Mouse (Mus musculus) G1E (cell line): ENCODE data around the gene Srebf1. TPM values are rescaled to one million over a fixed set of nuclear protein-coding genes. Genes with fewer than 3 reads are reported as not detected.

Experiments
- ATAC-seq: 2 replicates; pipeline ENCODE4 v1.8.0; 2016; ENCODE audit warnings: mild to moderate bottlenecking; ENCODE audit not compliant: insufficient number of reproducible peaks, poor library complexity, low FRiP score, severe bottlenecking; ENCODE audit errors: extremely low read depth
- DNase-seq: peaks from one replicate; pipeline ENCODE4 v3.0.0; 2012; ENCODE audit warnings: low spot score
- H3K27me3 ChIP-seq: 2 replicates; pipeline ENCODE4 v1.6.1; 2012; ENCODE audit warnings: mild to moderate bottlenecking, low read length, inconsistent platforms; ENCODE audit not compliant: insufficient read depth
- H3K36me3 ChIP-seq: replicated peaks from 2 replicates; pipeline ENCODE3; 2012; ENCODE audit warnings: mild to moderate bottlenecking, inconsistent platforms
- H3K4me1 ChIP-seq: 2 replicates; pipeline ENCODE4 v1.6.1; 2012; ENCODE audit warnings: low read depth, low read length, inconsistent platforms, mixed read lengths; ENCODE audit not compliant: insufficient read depth
- H3K4me3 ChIP-seq: 2 replicates; pipeline ENCODE4 v1.5.1; 2012; ENCODE audit warnings: low read depth, mild to moderate bottlenecking, inconsistent platforms, low read length, moderate library complexity, mixed read lengths
- H3K9me3 ChIP-seq: replicated peaks from 2 replicates; pipeline ENCODE4 v1.6.1; 2012; ENCODE audit warnings: inconsistent platforms
- CTCF ChIP-seq: IDR thresholded peaks from 2 replicates; pipeline ENCODE4 v1.5.1; 2012; ENCODE audit warnings: low read depth, low read length, inconsistent platforms, mixed read lengths
- GATA1 ChIP-seq: IDR thresholded peaks from 2 replicates; pipeline ENCODE4 v1.6.1; 2012; ENCODE audit warnings: borderline replicate concordance, low read length, inconsistent platforms, mixed read lengths
- GATA2 ChIP-seq: IDR thresholded peaks from 2 replicates; pipeline ENCODE4 v1.6.1; 2012; ENCODE audit warnings: low read depth, low read length, inconsistent platforms, borderline replicate concordance
- POLR2AphosphoS5 ChIP-seq: IDR thresholded peaks from 2 replicates; pipeline ENCODE4 v1.6.1; 2012; ENCODE audit warnings: low read depth, low read length, inconsistent platforms; ENCODE audit not compliant: insufficient replicate concordance
- TAL1 ChIP-seq: conservative IDR thresholded peaks from 2 replicates; pipeline ENCODE4 v1.6.1; 2012; ENCODE audit warnings: low read depth, low read length, inconsistent platforms, mixed read lengths
- polyA plus RNA-seq: library from polyadenylated mRNA; stranded (reverse); fragments of >175 nt; gene quantifications from 2 replicates; pipeline ENCODE4 v1.2.3, GENCODE M21; 2012
- total RNA-seq, 2 experiments: library from RNA; stranded (forward) in 1 of 2; stranded (reverse) in 1 of 2; fragments of 200-1000 nt in 1 of 2; fragments of >200 nt in 1 of 2; fragmentation: Nextera tagmentation in 1 of 2; gene quantifications; 2 replicates each; pipeline ENCODE4 v1.2.3; 2014 to 2017

Gene Srebf1
- total and polyA plus RNA-seq, 3 experiments: 66.8 to 276 (median 137) TPM

DNA sequence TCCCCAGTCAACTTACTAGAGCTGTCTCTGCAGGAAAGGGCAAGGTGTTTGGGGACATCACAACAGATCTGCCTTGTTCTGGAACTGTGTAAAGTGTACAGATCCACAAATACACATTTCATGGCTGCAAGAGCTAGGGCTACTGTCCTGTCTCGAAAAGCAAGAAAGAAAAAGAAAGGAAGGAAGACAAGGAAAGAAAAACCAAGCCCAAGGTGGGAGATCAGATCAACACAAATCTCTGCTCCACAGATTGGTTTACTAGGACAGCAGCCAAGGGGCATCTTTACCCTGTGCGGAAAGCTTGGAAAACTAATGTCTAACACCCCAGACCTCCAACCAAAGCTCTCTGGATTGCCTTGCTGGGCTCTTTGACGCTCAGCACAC, 304 bp downstream of the Srebf1 start:
- Histone ChIP-seq H3K27me3 (no peaks in the 10 kb centered on the region), H3K4me3 (peak overlapping the region; percentile 81), H3K9me3 (peaks cover 12% of the 10 kb centered on the region), H3K36me3 (peaks cover 26% of the 10 kb centered on the region), H3K4me1 (peaks cover 72% of the 10 kb centered on the region)
- TF ChIP-seq GATA1 (no peak), GATA2 (no peak), POLR2AphosphoS5 (no peak), TAL1 (no peak), CTCF (no peak)
- DNase-seq (no peak), ATAC-seq (no peak)

DNA sequence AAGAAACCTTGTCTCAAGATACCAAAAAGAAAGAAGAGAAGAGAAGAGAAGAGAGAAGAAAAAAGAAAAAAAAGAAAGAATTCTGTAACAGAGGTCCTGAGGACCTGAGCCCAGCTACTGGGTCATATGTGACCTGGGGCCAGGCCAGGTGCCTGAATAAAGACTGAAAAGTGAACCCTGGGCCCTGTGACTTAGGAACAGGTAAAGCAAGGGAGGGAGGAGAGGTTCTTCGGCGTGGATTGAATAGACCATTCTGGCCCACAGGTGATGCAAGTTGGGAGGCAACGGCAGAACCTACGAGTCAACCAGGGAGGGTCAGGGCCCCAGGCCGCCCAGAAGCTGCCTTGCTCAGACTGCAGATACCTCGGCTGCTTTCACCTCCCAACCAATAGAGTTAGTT, 956 bp downstream of the Srebf1 start:
- Histone ChIP-seq H3K4me1 (peaks cover 79% of the 10 kb centered on the region), H3K9me3 (peaks cover 12% of the 10 kb centered on the region), H3K27me3 (no peaks in the 10 kb centered on the region), H3K4me3 (peak overlapping the region; percentile 81), H3K36me3 (peaks cover 31% of the 10 kb centered on the region)
- no peak for TF ChIP-seq TAL1
- TF ChIP-seq CTCF: no peak
- TF ChIP-seq GATA1: no peak
- no peak for TF ChIP-seq GATA2
- TF ChIP-seq POLR2AphosphoS5: no peak
- no peak for ATAC-seq
- peak; percentile 49 for DNase-seq

DNA sequence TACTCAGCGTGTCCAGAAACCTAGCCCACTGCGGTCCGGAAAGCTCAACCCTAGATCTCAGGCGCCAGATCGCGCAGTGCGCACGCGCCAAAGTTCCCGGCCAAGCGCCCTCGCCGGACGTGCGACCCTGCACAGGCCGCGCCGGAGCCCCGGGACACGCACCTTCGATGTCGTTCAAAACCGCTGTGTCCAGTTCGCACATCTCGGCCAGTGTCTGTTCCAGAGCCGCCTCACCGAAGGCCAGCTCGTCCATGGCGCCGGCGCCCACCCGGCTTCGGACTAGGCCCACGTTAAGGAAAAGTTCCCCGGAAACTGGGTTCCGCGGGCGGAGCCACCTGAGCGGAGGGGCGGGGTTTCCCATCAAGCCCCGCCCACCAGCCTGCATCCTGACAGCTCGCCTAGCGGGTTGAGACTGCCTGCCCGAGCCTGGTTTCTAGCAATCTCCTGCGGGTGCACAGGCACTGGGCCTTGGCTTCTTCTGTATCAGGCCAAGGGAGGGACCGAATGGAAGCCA, 2.0 kb downstream of the Srebf1 start:
- H3K4me1 ChIP-seq: peaks cover 90% of the 10 kb centered on the region
- H3K36me3 ChIP-seq: peaks cover 41% of the 10 kb centered on the region
- ATAC-seq (peak; percentile 46; the same call in 1 of the 2 replicates), DNase-seq (peak; percentile 92)
- H3K4me3 ChIP-seq: peak overlapping the region; percentile 81
- TF ChIP-seq POLR2AphosphoS5: no peak
- TF ChIP-seq TAL1: no peak
- H3K27me3 ChIP-seq: no peaks in the 10 kb centered on the region
- H3K9me3 ChIP-seq: peaks cover 12% of the 10 kb centered on the region

- no peak for TF ChIP-seq TAL1
- TF ChIP-seq GATA1: no peak
- Histone ChIP-seq H3K36me3 (peaks cover 47% of the 10 kb centered on the region), H3K4me1 (peaks cover 91% of the 10 kb centered on the region), H3K4me3 (peak overlapping the region; percentile 81), H3K9me3 (peaks cover 12% of the 10 kb centered on the region), H3K27me3 (no peaks in the 10 kb centered on the region)
- DNase-seq (no peak), ATAC-seq (no peak)
Measured at GRCm38 (mm10) chr11:60219609-60220008, 2.8 kb downstream of the Srebf1 start.

GRCm38 (mm10) chr11:60217467-60217866, 4.9 kb downstream of the Srebf1 start:
- Histone ChIP-seq H3K4me1 (peaks cover 86% of the 10 kb centered on the region), H3K27me3 (no peaks in the 10 kb centered on the region), H3K4me3 (peak overlapping the region; percentile 32; the same call in 1 of the 2 replicates), H3K9me3 (peaks cover 12% of the 10 kb centered on the region), H3K36me3 (peaks cover 64% of the 10 kb centered on the region)
- TF ChIP-seq GATA2 (no peak), GATA1 (no peak), TAL1 (peak; percentile 40; the same call in 1 of the 2 replicates), CTCF (no peak), POLR2AphosphoS5 (no peak)
- DNase-seq (no peak), ATAC-seq (no peak; the same call in 1 of the 2 replicates)

DNA sequence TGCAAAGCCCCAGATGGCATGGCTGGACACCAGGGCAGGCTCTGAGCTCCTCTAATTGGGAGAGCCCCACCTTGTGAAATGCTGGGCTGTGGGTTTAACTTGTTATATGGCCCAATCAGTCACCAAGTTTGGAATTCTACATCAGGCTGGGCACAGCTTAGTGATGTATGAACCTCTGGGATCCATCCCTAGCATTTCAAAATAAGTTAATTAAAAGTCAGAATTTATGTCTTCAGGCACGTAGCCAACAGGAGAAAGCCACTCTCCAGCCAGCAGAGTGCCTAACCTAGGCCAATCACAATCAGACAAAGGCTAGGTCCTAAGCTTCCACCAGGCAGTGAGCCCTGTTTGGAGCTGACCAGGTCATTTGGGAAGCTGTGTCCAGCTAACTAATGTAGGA, 5.7 kb downstream of the Srebf1 start:
- Histone ChIP-seq H3K4me1 (peaks cover 87% of the 10 kb centered on the region), H3K9me3 (peaks cover 12% of the 10 kb centered on the region), H3K4me3 (no peak overlapping the region), H3K36me3 (peaks cover 72% of the 10 kb centered on the region), H3K27me3 (no peaks in the 10 kb centered on the region)
- ATAC-seq (no peak), DNase-seq (no peak)
- TF ChIP-seq TAL1 (no peak), GATA2 (no peak), POLR2AphosphoS5 (no peak), GATA1 (no peak), CTCF (no peak)

DNA sequence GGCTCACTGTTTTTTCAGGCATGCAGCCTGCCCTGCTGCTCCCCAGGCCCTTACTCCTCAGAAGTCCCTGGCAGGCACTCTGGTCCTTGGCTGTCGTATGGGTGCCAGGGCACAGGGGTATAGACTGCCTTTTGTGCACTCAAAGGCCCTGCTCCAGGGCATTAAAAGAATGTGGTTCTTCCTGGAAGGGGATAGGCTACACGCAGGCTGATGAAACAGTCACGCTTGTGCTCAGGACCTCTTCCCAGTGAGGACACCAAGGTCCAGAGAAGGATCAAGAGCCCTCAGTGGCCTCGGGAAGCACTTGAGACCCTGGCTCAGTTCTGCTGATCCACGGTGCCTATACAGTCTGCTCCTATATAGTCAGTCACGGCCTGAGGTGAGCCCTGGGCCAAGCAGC, 9.1 kb downstream of the Srebf1 start:
- ATAC-seq (no peak), DNase-seq (no peak)
- H3K4me1 ChIP-seq: peaks cover 89% of the 10 kb centered on the region
- peak overlapping the region; percentile 44; the same call in 1 of the 2 replicates for H3K4me3 ChIP-seq
- peaks cover 89% of the 10 kb centered on the region for H3K36me3 ChIP-seq
- no peaks in the 10 kb centered on the region for H3K27me3 ChIP-seq
- H3K9me3 ChIP-seq: peaks cover 8% of the 10 kb centered on the region
- no peak for TF ChIP-seq TAL1
- TF ChIP-seq GATA2: no peak
- TF ChIP-seq POLR2AphosphoS5: no peak
- TF ChIP-seq GATA1: no peak
- no peak for TF ChIP-seq CTCF
